Mouse (Mus musculus) limb, embryonic 11.5 days (tissue): ENCODE measurements at regions not wholly inside any gene's neighbourhood (a gene's known extent, or its start where the extent isn't known, plus 50 kb on each side); places are given as distances from the start of the nearest gene placed in this dataset.

Source experiments
- ATAC-seq: fragments of 200-750 bp; cut with Nextera tagmentation; 2 replicates; pipeline ENCODE4 v1.8.0; 2017; ENCODE audit warnings: low read depth; ENCODE audit not compliant: insufficient number of reproducible peaks, low FRiP score, low TSS enrichment
- DNase-seq: peaks from one replicate; pipeline ENCODE4 v3.0.0-alpha.2; 2015; ENCODE audit warnings: low spot score
- H3K27ac ChIP-seq: fragments of 300-500 bp; sonication (generic); replicated peaks from 2 replicates; pipeline ENCODE4 v1.5.1; 2014; ENCODE audit warnings: low read depth, mild to moderate bottlenecking, low read length
- H3K27me3 ChIP-seq: fragments of 300-500 bp; sonication (generic); 2 replicates; pipeline ENCODE4 v1.6.1; 2014; ENCODE audit warnings: mild to moderate bottlenecking, low read length, mixed read lengths; ENCODE audit not compliant: control insufficient read depth, insufficient read depth
- H3K36me3 ChIP-seq: fragments of 300-500 bp; sonication (generic); 2 replicates; pipeline ENCODE4 v1.6.1; 2014; ENCODE audit warnings: mild to moderate bottlenecking, low read length, moderate library complexity, mixed read lengths; ENCODE audit not compliant: control insufficient read depth, insufficient read depth
- H3K4me1 ChIP-seq: fragments of 300-500 bp; sonication (generic); 2 replicates; pipeline ENCODE4 v1.6.1; 2014; ENCODE audit warnings: low read length, mixed read lengths; ENCODE audit not compliant: control insufficient read depth, insufficient read depth
- H3K4me2 ChIP-seq: fragments of 300-500 bp; sonication (generic); 2 replicates; pipeline ENCODE4 v1.6.1; 2014; ENCODE audit warnings: low read depth, mild to moderate bottlenecking, moderate library complexity; ENCODE audit not compliant: severe bottlenecking
- H3K4me3 ChIP-seq: fragments of 300-500 bp; sonication (generic); 2 replicates; pipeline ENCODE4 v1.5.1; 2014; ENCODE audit warnings: low read depth, low read length
- H3K9ac ChIP-seq: fragments of 300-500 bp; sonication (generic); 2 replicates; pipeline ENCODE4 v1.6.1; 2014; ENCODE audit warnings: mild to moderate bottlenecking, low read length
- H3K9me3 ChIP-seq: fragments of 300-500 bp; sonication (generic); 2 replicates; pipeline ENCODE4 v1.6.1; 2016; ENCODE audit warnings: low read length; ENCODE audit not compliant: control insufficient read depth
- WGBS: fragments of 180-500 bp; shearing (Covaris S2); extraction: QIAGEN DNeasy Blood & Tissue Kit; methylation state at CpG from one replicate; pipeline ENCODE4 v1.1.7; 2014; 5-methylcytosine and 5-hydroxymethylcytosine counted together

DNA sequence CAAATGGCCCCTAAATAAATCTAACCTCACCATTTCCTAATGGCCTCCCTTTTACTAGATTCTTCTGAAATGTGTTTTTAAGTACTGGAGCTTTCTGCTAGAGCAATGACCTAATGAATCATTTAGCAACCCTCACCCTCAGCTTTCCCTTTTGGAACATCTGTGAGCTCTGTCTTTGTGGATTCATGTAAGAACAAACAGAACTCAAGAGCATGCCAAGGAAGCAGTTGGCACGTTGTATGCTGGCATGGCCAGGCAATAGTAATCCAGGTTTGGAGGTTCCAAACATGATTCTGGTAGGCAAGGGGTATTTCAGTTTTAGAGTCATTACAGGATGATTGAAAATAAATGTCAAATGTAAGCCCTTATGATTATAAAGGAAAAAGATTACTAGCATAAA, 240.9 kb upstream of the Tbl1xr1 start:
- no peak overlapping the region for H3K4me3 ChIP-seq
- H3K4me2 ChIP-seq = no peak overlapping the region
- no peaks in the 10 kb centered on the region for H3K4me1 ChIP-seq
- no peaks in the 10 kb centered on the region for H3K9me3 ChIP-seq
- no peaks in the 10 kb centered on the region for H3K27me3 ChIP-seq
- no peak overlapping the region for H3K9ac ChIP-seq
- H3K36me3 ChIP-seq = no peaks in the 10 kb centered on the region
- ATAC-seq (no peak), DNase-seq (no peak)
- 80% methylated on average over 1 of the region's 1 CpGs for WGBS
- no peak overlapping the region for H3K27ac ChIP-seq

DNA sequence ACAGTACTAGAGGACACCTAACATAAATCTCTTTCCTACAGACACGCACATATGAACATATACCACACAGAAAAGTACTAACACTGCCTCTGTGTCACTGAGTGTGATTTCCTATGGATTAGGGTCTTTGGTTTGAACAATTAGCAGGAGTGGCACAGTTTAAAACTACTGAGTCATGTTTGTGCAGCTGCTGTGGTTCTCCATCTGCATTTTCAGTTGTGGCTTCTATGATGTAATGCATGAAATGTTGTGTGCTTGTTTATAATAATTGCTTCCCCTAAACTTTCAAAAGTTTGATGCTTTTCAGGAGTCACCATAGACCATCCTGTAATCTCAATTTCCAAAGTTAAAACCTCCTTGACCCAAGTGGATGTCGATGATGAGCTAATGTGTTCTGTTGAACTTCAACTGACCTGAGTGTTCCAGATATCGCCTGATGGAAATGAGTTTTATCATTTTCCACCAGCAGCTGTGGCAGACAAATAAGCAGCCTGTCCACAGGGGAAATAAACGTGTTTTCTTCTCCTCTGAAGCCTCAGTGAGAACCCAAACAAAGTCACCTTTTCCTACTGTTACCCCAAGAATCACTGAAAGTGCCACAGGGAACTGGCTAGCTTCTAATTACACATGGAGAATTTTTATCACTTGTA, 239.0 kb upstream of the Tbl1xr1 start:
- Histone ChIP-seq H3K4me3 (no peak overlapping the region), H3K27ac (no peak overlapping the region), H3K9me3 (no peaks in the 10 kb centered on the region), H3K27me3 (no peaks in the 10 kb centered on the region), H3K36me3 (no peaks in the 10 kb centered on the region), H3K4me2 (no peak overlapping the region), H3K4me1 (no peaks in the 10 kb centered on the region), H3K9ac (no peak overlapping the region)
- no peak for DNase-seq
- WGBS = 78% methylated on average over 4 of the region's 4 CpGs
- ATAC-seq = no peak

- DNase-seq (no peak), ATAC-seq (no peak)
- no peak overlapping the region for H3K27ac ChIP-seq
- no peak overlapping the region for H3K4me3 ChIP-seq
- WGBS = 59% methylated on average over 5 of the region's 5 CpGs
- H3K4me2 ChIP-seq = no peak overlapping the region
- no peaks in the 10 kb centered on the region for H3K36me3 ChIP-seq
- H3K9me3 ChIP-seq = no peaks in the 10 kb centered on the region
- H3K9ac ChIP-seq = no peak overlapping the region
- no peaks in the 10 kb centered on the region for H3K4me1 ChIP-seq
- no peaks in the 10 kb centered on the region for H3K27me3 ChIP-seq
Measured at GRCm38 (mm10) chr3:21840751-21841488, 235.5 kb upstream of the Tbl1xr1 start.

GRCm38 (mm10) chr3:21841506-21841905, 234.9 kb upstream of the Tbl1xr1 start:
- H3K9me3 ChIP-seq = no peaks in the 10 kb centered on the region
- H3K9ac ChIP-seq = no peak overlapping the region
- DNase-seq = no peak
- H3K4me1 ChIP-seq = no peaks in the 10 kb centered on the region
- no peak overlapping the region for H3K4me3 ChIP-seq
- H3K36me3 ChIP-seq = no peaks in the 10 kb centered on the region
- 91% methylated on average over 1 of the region's 1 CpGs for WGBS
- no peak overlapping the region for H3K27ac ChIP-seq
- no peak for ATAC-seq
- no peaks in the 10 kb centered on the region for H3K27me3 ChIP-seq
- H3K4me2 ChIP-seq = no peak overlapping the region

GRCm38 (mm10) chr3:21842545-21843291, 233.7 kb upstream of the Tbl1xr1 start:
- H3K36me3 ChIP-seq = no peaks in the 10 kb centered on the region
- no peak overlapping the region for H3K4me2 ChIP-seq
- 70% methylated on average over 10 of the region's 10 CpGs for WGBS
- no peak overlapping the region for H3K9ac ChIP-seq
- H3K4me1 ChIP-seq = no peaks in the 10 kb centered on the region
- no peak overlapping the region for H3K4me3 ChIP-seq
- H3K9me3 ChIP-seq = no peaks in the 10 kb centered on the region
- no peaks in the 10 kb centered on the region for H3K27me3 ChIP-seq
- no peak for DNase-seq
- no peak for ATAC-seq
- no peak overlapping the region for H3K27ac ChIP-seq

GRCm38 (mm10) chr3:21843292-21843852, 233.1 kb upstream of the Tbl1xr1 start:
- no peaks in the 10 kb centered on the region for H3K9me3 ChIP-seq
- no peak overlapping the region for H3K4me3 ChIP-seq
- H3K9ac ChIP-seq = no peak overlapping the region
- 56% methylated on average over 5 of the region's 5 CpGs for WGBS
- no peak for ATAC-seq
- H3K4me1 ChIP-seq = no peaks in the 10 kb centered on the region
- H3K27me3 ChIP-seq = no peaks in the 10 kb centered on the region
- DNase-seq = no peak
- no peak overlapping the region for H3K27ac ChIP-seq
- no peak overlapping the region for H3K4me2 ChIP-seq
- no peaks in the 10 kb centered on the region for H3K36me3 ChIP-seq

- Histone ChIP-seq H3K4me1 (no peaks in the 10 kb centered on the region), H3K9me3 (no peaks in the 10 kb centered on the region), H3K9ac (no peak overlapping the region), H3K4me2 (no peak overlapping the region), H3K27me3 (no peaks in the 10 kb centered on the region), H3K36me3 (no peaks in the 10 kb centered on the region), H3K4me3 (no peak overlapping the region), H3K27ac (no peak overlapping the region)
- ATAC-seq = no peak
- no peak for DNase-seq
- 90% methylated on average over 5 of the region's 5 CpGs for WGBS
Measured at GRCm38 (mm10) chr3:21849831-21850230, 226.6 kb upstream of the Tbl1xr1 start.

DNA sequence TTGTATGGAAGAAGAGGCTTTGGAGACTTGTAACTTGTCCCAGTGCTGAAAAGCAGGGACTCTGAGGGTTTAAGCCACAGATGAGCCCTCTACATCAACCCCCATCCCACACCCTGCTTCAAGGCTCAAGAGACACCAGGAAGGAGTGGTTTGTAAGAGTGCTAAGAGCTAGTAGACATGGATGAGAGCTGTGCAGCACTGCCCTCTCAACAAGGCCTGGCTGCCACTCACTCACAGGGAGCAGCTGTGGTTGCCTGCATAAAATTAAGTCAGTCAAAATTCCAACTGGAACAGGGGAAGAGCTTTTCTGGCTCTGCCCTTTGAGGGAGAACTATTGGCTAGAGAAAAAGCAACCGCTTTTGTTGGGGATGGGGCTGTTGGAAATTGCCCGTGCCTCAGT, 225.5 kb upstream of the Tbl1xr1 start:
- DNase-seq (no peak), ATAC-seq (no peak)
- no peak overlapping the region for H3K27ac ChIP-seq
- no peaks in the 10 kb centered on the region for H3K27me3 ChIP-seq
- no peaks in the 10 kb centered on the region for H3K9me3 ChIP-seq
- no peak overlapping the region for H3K4me2 ChIP-seq
- H3K4me1 ChIP-seq = no peaks in the 10 kb centered on the region
- no peaks in the 10 kb centered on the region for H3K36me3 ChIP-seq
- H3K9ac ChIP-seq = no peak overlapping the region
- 91% methylated on average over 2 of the region's 2 CpGs for WGBS
- no peak overlapping the region for H3K4me3 ChIP-seq
